Mouse (Mus musculus) cortical plate, adult 2 months (tissue): ENCODE results near the gene Fcgr2b.

Experiments
- CTCF ChIP-seq: fragments of 200-500 bp; IDR thresholded peaks from 2 replicates; pipeline ENCODE4 v1.5.1; 2011; ENCODE audit warnings: mild to moderate bottlenecking, control low read depth, low read length; ENCODE audit not compliant: insufficient read depth; ENCODE audit errors: extremely low read depth
- POLR2A ChIP-seq: fragments of 200-500 bp; IDR thresholded peaks from 2 replicates; pipeline ENCODE4 v1.6.1; 2011; ENCODE audit warnings: mild to moderate bottlenecking, low read length, control low read depth; ENCODE audit not compliant: insufficient read depth; ENCODE audit errors: extremely low read depth

- no peak for TF ChIP-seq CTCF
- no peak for TF ChIP-seq POLR2A
Observed at GRCm38 (mm10) chr1:170972936-170973335, 3.4 kb downstream of the Fcgr2b start.
